Mouse (Mus musculus): ENCODE measurements around the gene Dennd1c.

The Dennd1c gene

DNA sequence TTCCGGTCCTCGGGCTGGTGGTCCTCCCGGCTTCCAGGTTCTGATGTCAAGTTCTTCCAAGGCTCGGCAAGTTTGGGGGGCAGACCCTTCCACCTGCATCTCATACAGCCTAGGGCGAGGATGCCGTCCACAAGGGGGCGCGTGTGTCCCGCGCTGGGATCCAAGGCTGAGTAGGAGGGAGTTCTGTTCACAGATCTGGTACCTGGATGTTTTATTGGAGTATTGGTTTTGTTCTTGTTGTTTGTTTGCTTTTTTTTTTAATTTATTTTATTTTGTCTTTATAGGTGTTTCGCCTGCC, 18.3 kb upstream of the Dennd1c start:
- DNase-seq (ENCODE audit: inconsistent age in 2 of 2, low spot score in 1 of 2), result peak; percentile 83 to 94

DNA sequence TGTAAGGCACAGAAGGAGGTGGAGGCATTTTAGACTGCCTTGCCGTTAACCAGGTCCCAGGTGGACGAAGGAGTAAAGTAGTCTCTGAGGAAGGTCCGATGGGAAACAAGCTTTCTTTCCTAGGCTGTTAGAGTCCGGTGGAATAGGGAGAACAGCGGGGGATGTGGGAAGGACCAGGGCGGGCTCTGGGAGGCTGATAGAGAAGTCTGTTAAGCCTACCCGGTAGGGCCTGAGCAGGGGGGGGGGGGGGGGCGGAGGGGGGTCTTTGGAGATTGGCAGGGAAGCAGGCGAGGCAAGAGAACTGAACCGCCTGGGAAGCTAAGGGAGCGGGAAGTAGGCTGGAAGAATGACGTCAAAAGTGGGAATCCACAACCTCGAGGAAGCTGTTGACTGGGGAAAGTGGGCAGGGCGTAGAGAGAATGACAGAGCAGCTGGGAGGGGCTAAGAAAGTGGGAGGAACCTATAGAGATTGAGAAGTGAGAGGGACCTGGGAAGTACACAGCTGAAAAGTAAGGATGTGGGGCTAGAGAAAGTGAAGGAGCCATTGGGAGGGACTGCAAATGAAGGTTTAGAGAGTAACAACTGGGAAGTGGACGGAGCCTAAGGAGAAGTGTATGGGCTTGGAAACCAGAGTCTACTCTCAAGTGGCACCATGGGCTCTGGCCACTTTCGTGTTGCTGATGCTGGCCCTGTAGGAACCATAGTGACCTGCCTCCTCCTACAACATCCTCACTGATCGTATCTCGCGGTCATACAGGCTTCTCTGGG, 17.7 kb upstream of the Dennd1c start:
- DNase-seq (ENCODE audit: inconsistent age in 2 of 2, low spot score in 1 of 2), result peak; percentile 51 to 75

DNA sequence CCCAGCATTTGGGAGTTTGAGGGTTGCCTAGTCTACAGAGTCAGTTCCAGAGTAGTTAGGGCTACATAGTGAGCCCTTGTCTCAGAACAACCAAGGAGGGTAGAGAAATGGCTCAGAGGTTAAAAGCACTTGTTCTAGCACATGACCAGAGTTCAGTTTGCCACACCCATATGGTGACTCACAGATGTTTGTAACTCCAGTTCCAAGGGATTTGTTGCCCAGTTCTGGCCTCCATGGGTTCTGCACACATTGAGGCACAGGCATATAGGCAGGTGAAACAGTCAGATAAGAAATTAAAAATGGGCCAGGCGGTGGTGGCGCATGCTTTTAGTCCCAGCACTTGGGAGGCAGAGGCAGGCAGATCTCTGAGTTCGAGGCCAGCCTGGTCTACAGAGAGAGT, 15.9 kb upstream of the Dennd1c start:
- peak in 1 of 2 experiments; percentile 55 for DNase-seq (ENCODE audit: inconsistent age in 2 of 2, low spot score in 1 of 2)

GRCm38 (mm10) chr17:57087049-57087832, 8.9 kb upstream of the Dennd1c start, which contains the start of gene Tubb4a:
Tubb4a (minus strand) TSS chr17:57087782.
- peak in 1 of 2 experiments; percentile 51 for DNase-seq (ENCODE audit: inconsistent age in 2 of 2, low spot score in 1 of 2)

DNA sequence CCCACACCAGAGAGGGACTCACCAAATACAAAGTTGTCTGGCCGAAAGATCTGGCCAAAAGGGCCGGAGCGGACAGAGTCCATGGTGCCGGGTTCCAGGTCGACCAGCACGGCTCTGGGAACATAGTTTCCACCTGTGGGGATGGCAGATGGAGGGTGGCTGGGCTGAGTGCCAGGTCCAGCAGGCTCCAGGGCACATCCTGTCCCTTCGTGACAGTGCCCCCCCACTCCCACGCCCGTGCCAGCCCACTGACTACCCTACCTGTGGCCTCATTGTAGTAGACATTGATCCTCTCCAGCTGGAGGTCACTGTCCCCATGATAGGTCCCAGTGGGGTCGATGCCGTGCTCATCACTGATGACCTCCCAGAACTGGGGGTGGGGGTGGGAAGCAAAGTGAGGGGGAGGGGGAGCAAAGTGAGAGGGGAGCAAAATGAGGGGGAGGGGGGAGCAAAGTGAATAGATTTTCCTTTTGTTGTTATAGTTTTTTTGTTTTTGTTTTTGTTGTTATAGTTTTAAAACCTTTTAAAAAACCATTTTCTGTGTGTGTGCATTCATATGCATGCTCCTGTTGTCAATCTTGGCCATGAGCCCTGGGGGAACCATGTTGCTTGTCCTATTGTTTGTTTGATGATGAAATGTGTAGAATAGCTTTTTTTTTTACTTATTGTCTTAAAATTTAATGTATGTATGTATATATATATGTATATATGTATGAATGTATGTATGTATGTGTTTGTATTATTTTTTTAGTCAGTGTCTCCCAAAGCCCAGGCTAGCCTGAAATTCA, 7.8 kb upstream of the Dennd1c start:
- DNase-seq (ENCODE audit: inconsistent age in 2 of 2, low spot score in 1 of 2), result no peak

DNA sequence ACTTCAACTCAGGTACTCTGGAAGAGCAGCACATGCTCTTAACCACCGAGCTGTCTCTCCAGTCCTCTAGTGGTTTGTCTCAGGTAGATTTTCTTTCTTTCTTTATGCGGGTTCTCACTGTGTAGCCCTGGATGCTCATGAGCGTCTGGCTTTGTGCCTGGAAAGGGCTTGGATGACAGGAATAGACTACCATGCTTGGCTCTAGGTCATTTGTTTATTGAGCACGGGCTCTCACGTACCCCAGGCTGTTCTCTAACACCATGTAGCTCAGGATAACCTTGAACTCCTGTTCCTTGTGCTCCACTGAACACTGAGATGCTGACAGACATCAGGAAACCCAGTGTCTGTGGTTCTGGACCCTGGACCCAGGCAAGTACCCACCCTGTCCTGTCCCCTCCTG, 4.2 kb upstream of the Dennd1c start:
- DNase-seq (ENCODE audit: inconsistent age in 2 of 2, low spot score in 1 of 2), result no peak

- DNase-seq (ENCODE audit: inconsistent age in 2 of 2, low spot score in 1 of 2), result no peak
Observed at GRCm38 (mm10) chr17:57081234-57081842, 3.0 kb upstream of the Dennd1c start.

DNA sequence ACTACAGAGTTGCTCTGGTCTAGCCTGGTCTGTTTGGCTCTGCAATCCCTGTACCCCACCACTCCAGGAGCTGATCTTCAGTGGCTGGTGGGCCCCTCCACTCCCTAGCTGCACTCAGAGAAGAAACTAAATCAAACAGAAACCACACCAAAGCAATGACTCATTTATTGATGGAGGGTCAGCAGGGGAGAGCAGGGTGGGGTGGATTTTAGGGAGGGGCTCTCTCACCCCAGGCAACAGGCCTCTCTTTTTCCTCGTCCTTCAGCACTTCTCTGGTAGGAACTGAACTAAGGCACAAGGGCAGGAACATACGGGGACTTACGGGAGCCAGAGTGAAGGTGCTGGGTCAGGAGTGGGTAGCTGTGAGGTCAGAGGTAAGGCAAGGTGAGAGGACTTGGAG, 1.6 kb upstream of the Dennd1c start:
- DNase-seq (ENCODE audit: inconsistent age in 2 of 2, low spot score in 1 of 2), result no peak

DNA sequence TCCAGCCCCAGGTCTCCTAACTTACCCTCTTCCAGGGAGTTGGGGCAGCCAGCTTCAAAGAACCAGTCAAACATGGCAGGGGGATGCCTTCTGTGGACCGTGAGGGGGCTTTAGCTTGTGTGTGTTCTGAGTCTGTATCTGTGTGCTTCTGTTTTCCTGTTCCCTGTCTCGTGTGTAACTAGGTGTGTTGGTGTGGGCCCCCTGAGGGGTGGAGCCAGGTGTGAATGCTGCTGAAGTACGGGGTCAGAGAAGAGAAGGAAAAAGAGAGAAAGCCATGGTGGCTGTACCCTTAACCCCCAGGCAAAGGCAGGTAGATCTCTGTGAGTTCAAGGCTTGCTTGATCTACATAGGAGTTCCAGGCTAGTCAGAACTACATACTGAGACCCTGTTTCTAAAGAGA, 1.4 kb downstream of the Dennd1c start:
- no peak for DNase-seq (ENCODE audit: inconsistent age in 2 of 2, low spot score in 1 of 2)

- no peak for DNase-seq (ENCODE audit: inconsistent age in 2 of 2, low spot score in 1 of 2)
Observed at GRCm38 (mm10) chr17:57070699-57071098, 7.6 kb downstream of the Dennd1c start.

- DNase-seq (ENCODE audit: inconsistent age in 2 of 2, low spot score in 1 of 2), result no peak
Observed at GRCm38 (mm10) chr17:57070272-57070671, 8.0 kb downstream of the Dennd1c start.

- no peak for DNase-seq (ENCODE audit: inconsistent age in 2 of 2, low spot score in 1 of 2)
Observed at GRCm38 (mm10) chr17:57066908-57067307, 11.4 kb downstream of the Dennd1c start.

DNA sequence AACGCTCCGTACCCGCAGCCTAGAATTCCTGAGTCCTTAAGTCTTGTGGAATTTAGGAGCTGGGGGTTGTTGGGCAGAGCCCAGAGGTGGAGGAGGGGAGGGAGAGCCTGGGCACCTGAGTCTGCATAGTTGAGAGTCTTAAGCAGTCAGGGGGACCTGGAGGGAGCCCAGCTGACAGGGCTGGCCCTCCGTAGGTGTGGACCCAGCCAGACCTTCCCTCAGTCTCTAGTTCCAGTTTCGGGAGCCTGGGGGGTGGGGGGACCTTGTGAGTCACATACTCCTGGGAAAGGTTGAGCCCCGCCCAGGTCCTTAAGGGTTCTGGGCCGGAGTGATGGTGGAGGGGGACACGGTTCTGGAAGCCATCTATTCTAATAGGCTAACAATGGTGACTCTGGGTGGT, 15.3 kb downstream of the Dennd1c start:
- peak in 1 of 2 experiments; percentile 31 for DNase-seq (ENCODE audit: inconsistent age in 2 of 2, low spot score in 1 of 2)

DNA sequence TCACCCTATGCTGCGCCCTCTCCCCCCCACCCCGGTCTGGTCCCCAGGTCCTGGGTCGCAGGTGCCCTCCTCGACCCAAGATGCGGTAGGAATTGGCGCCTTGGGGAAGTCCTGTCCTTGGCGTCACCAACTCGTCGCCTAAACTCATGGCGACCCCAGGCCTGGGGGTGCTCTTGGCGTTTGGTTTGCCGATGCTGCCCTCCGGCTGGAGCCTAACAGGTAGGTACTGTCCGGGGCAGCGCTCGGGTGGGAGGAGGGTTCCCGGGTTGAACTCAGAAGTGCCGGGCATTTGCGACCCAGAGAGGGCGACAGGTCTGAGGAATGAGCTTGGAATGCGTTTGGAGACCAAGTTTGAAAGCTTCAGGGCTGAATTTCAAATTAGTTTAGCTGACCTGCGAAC, 15.8 kb downstream of the Dennd1c start:
- DNase-seq (ENCODE audit: inconsistent age in 2 of 2, low spot score in 1 of 2), result peak in 1 of 2 experiments; percentile 51

- peak; percentile 32 to 55 for DNase-seq (ENCODE audit: inconsistent age in 2 of 2, low spot score in 1 of 2)
Observed at GRCm38 (mm10) chr17:57062011-57062521, 16.2 kb downstream of the Dennd1c start.

DNA sequence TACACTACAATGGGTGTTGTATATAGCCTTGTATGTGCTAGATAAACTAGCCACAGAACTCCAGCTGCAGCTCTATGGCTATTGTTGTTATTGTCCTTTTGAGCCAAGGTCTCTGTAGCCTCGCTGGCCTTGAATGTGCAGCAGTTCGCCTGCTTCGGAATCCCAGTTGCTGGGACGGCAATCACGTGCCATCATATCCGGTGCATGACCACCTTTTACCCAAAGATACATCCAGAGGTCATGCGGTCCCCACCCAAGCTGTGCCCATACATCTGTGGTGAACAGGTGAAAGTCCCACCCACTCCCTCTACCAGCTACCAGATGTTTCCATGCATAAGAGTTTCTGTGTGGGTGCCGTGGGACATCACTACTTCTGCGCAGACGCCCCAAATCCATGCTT, 17.2 kb downstream of the Dennd1c start:
- DNase-seq (ENCODE audit: inconsistent age in 2 of 2, low spot score in 1 of 2), result peak; percentile 54 to 77

GRCm38 (mm10) chr17:57060231-57060801, 18.0 kb downstream of the Dennd1c start:
- peak; percentile 97 to 99 for DNase-seq (ENCODE audit: inconsistent age in 2 of 2, low spot score in 1 of 2)

- peak; percentile 80 to 88 for DNase-seq (ENCODE audit: inconsistent age in 2 of 2, low spot score in 1 of 2)
Observed at GRCm38 (mm10) chr17:57059486-57059977, 18.8 kb downstream of the Dennd1c start, which contains the start of gene Slc25a23. Slc25a23 (minus strand) TSS chr17:57059863.

- peak; percentile 52 to 70 for DNase-seq (ENCODE audit: inconsistent age in 2 of 2, low spot score in 1 of 2)
Observed at GRCm38 (mm10) chr17:57058891-57059485, 19.3 kb downstream of the Dennd1c start, which contains the start of gene Crb3. Crb3 (plus strand) TSS chr17:57059105.

- DNase-seq (ENCODE audit: inconsistent age in 2 of 2, low spot score in 1 of 2), result no peak
Observed at GRCm38 (mm10) chr17:57056246-57056645, 22.1 kb downstream of the Dennd1c start.
